Mouse (Mus musculus) heart, postnatal 25 days (tissue): ENCODE data around the gene A930017K11Rik. TPM values are rescaled to one million over a fixed set of nuclear protein-coding genes. Genes with fewer than 3 reads are reported as not detected.

Source experiments
- DNase-seq: peaks from one replicate; pipeline ENCODE4 v3.0.0; 2022; ENCODE audit warnings: low spot score
- intact Hi-C: fragments of 180-260 bp; cut with DNase I; formaldehyde crosslinking; loops from one replicate; pipeline ENCODE4 v1.15.1; 2025
- total RNA-seq, 2 experiments: library from RNA; stranded (reverse); gene quantifications; 2 replicates each; pipeline ENCODE4 v1.2.3; 2021

A930017K11Rik gene
- total RNA-seq, 2 experiments from 2014 or later: 0.17 to 0.18 TPM

DNA sequence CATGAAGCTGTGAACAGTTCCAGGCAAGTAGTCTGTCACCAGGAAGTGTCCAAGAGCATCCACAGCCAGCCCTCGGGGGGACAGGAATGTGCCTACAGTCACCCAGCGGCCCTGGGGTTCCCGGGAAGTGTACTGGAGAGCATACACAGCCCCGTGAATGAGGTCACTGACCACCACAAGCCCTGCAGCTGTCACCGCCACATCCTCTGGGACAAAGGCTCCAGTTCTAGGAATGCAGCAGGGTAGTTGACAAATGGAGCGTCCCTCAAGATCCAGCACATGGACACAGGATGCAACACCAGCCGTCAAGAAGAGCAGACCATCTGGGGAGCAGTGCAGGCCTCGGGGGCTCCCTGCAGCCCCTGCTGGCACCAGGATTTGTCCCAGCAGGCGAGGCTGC is 8.6 kb downstream of the A930017K11Rik start:
- intact Hi-C loops: loop anchor here (5.0 to 10.0 kb wide), 2 partner anchors 44 to 49 kb away; partner anchors contain the start of gene Capn15
- no peak for DNase-seq

DNA sequence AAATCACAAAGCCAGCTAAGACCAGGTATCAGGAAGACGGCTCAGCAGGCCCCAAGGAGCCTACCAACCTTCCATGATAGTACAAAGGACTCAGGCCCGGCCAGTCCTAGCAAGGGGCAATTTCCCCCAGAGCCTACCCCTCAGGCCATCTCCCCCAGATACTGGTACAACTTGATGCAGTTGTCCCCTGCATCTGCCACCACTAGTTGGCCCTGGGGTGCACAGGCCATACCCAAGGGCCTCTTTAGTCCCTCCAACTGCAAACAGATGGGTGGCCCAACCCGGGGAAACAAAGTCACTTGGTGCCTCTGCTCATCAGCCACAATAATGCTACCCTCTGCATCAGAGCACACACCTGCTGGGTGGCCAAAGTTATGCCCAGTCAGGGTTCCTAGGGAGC is 9.1 kb downstream of the A930017K11Rik start:
- intact Hi-C loops: loop anchor here (5.0 to 10.0 kb wide), 2 partner anchors 44 to 48 kb away; partner anchors contain the start of gene Capn15
- DNase-seq: no peak

DNA sequence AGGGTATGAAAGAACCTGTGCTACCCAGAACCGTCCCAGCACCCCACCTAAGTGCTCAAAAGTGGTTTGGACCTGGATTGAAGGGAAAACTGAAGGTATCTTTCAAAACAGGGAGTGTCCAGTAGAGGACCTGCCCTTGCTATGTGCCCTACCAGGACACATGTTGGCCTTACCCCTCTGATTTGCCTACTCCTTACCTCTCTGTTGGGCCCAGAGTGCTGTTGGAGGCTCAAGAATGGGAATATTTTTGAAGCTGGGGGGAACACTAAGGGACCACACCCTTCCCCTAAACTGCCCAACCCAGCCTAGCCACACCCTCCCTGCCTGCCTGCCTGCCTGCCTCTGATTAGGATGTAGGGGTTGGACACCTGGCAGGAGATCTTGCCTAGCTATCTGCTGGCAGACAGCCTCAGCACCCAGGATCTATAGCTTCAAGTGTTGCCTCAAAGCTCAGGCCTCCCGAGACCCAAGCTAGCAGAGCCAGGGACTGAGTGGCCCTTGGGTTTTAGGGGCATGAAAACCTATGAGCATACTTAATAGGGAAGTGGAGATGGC is 9.7 kb downstream of the A930017K11Rik start:
- intact Hi-C loops: loop anchor here (5.0 to 10.0 kb wide), 2 partner anchors 45 to 48 kb away; partner anchors contain the start of gene Capn15
- DNase-seq: no peak

DNA sequence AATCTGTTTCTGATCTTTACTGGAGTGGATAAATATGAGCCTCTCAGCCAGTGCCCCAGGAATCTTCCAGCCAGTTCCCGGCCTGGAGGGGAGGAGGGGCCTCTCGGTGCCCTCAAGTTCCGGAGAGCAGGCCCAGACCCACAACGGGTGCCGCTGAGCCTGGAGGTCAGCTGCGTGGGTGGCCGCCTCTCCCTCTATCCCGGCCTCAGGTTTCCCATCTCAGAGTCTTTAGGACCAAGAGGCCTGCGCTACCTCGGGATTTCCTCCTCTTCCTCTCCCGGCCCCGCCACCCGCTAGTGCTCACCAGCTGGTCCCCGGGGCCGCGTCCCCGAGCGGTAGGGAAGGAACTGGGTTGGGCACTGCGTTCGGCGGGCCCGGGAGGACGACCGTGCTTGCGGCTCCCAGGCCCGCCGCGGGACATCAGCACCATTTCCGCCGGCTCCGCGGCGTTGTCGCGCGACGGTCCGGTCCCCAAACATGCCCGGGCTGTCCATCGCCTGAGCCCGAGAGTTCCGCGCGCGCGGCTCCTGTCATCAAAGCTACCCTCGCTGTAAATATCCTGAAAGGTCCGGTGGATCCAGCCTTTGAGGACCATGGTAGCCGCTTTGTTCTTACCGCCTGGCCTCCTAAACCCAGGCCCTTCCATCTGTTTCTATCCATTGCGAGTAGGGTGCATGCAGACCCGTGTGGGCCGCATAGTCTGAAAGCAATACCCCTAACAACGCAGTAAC is 10.7 kb downstream of the A930017K11Rik start:
- peak; percentile 35 for DNase-seq
- intact Hi-C loops: loop anchor here (2.0 to 10.0 kb wide), 3 partner anchors 17 to 47 kb away; partner anchors contain the start of gene Capn15

DNA sequence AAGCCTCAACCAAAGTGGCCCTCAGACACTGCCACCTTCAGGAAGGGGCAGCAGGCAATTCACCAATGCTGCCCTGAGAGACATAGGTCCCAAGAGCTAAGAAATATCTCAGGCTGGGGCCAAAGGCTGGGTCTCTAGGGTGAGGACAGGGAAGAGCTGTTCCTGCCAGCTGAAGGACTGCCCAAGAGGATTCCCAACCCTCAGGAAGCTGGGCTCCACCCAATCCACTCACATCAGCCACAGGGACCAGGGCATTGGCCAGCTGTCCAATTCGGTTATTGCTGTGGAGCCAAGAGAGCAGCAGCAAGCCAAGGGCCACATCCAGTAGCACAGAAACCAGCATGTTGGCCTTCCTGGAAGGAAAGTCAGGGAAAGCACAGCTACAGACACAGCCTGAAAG is 17.8 kb downstream of the A930017K11Rik start:
- no peak for DNase-seq
- intact Hi-C loops: no loop called here

DNA sequence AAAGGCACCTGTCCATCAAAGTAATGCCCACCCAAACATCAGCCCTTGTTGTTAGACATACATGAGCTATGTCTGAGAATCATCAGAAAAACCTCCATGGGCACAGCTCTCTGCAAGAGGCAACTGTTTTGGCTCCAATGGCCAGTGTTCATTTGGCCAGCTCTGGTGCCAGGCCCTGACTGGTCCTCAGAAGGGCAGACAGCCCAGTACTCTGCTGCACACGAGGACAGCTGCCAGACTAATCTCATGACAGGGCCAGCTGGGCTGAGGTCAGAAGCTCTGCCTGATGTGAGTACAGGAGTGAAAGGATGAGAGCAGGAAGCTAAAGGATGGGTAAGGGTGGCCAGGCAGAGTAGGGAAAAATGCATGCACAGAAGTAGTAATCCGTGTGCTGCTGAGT is 27.0 kb downstream of the A930017K11Rik start:
- intact Hi-C loops: loop anchor here (2.0 kb wide), 1 partner anchor 15 kb away; no protein-coding TSS in a partner anchor
- DNase-seq: peak; percentile 26

DNA sequence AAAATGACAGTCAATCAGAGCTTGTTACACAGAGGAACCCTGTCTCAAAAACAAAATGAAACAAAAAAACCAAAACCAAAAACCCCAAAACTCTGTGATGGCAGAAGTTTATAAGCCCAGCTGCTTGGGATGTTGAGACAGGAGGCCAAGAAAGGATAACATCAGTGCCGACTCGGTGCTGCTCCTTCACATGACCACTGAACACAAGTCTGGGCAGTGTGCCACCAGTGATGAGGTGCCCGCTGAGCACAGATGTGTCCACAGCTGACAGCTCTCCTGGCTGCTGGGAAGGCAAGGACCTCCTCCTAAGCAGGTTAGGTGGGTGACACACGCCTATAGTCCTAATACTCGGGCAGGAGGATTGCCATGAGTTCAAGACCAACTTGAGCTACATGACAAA is 30.2 kb downstream of the A930017K11Rik start:
- DNase-seq: no peak

DNA sequence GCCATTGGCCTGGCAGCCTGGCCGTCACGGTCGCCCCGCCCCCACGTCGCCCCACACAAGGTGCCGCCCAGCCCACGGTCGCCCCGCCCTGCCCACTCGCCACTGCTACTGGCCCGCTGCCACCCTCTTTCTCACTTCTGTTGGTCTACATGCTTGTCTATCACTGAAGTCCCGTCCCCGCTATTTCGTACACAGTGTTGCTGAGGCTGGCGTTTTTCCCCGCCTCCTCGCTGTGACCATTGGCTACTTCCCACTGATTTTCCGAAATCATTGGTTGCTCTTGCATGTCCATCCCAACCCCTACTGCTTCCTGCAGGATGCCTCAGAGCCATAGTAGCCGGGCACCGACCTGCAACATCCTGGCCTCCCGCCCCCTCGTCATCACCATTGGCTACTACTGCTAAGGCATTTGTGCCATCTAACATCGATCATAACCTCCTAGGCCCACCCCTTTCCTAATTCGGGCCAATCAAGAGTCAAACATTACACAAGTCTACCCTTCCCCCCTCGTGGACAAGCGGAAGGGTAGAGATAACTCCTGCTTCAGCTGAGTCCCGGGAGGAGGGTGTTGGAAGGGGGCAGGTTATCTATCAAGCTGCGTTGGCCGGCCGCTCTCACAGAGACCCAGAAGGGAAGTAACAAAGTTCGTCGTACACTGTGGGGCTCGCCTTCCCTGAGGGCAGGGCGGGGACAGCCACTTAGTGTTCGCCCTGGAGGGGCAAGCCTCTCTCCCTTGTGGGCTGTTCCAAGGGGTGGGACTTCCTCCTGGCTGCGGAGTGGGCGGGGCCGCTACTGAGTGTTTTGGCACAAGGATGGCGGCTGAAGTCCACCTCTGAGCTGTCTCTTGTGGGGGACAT is 32.4 kb downstream of the A930017K11Rik start:
- DNase-seq: peak; percentile 100
- intact Hi-C loops: no loop called here

More for the DNA sequence above, 30.2 kb downstream of the A930017K11Rik start:
- intact Hi-C loops: loop anchor here (2.0 kb wide), 1 partner anchor 61 kb away; no protein-coding TSS in a partner anchor

DNA sequence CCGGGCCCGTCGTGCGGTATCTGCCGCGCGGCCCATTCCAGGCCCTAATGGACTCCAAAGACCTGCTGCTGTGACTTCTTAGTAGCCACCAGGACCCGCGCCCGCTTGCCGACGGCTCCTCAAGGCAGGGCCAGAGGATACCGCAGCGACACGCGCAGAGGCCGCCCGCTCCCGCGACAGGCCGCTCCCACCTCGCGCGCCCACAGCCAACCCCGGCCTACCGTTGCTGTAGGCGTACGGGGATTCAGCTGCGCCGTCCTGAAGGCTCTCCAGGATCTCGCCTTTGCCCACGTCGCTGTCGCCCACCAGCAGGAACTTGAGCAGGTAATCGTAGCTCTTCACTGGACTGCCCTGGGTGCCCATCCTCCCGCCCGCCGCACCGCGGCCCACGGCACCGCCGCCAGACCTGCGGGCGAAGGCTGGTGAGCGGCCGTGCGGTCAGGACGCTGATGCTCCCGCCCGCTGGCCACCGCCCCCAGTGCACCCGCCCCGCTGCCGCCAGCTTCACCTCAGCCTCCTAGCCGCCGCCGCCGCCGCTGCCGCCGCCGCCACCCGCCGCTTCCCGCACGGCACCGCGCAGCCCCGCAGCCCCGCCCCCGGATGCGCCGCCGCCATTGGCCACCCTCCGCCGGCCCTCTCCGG is 33.1 kb downstream of the A930017K11Rik start, which contains the start of gene Rab40c:
Rab40c (minus strand) TSS at position 584 of the 642 bp plus-strand sequence.
- DNase-seq: no peak
- intact Hi-C loops: no loop called here

DNA sequence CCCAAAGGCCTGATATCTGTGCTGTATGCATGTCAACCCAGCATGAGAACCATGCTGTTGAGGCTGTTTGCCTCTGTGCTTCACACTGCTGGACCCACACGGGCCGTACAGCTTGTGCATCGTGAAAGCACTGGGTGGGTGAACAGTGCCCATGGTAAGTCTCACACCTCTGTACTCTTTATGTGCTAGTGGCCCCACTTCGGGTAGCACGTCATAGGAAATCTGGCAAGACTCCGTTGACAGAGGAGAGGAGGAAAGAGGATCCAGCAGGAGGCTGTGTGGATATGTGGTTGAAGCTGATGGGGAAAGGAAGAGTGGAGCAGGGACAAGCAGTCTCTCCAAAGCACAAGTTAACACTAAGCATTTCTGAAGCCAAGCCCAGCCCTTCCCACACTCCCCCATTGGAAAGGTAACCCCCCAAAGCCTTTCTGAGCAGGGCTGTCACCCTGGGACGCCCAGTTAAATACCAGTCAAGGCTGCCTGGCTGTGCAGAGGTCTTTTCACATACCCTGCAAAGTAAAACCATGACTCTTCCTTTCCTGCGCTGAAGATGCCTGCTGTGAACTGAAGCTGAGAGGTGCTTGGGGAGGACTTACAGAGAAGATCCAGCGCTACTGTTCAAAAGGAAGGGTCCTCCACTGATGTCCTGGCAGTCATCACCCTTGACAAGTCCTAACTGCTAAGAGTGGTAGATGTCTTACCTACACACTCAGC is 34.2 kb downstream of the A930017K11Rik start:
- no peak for DNase-seq
- intact Hi-C loops: no loop called here

DNA sequence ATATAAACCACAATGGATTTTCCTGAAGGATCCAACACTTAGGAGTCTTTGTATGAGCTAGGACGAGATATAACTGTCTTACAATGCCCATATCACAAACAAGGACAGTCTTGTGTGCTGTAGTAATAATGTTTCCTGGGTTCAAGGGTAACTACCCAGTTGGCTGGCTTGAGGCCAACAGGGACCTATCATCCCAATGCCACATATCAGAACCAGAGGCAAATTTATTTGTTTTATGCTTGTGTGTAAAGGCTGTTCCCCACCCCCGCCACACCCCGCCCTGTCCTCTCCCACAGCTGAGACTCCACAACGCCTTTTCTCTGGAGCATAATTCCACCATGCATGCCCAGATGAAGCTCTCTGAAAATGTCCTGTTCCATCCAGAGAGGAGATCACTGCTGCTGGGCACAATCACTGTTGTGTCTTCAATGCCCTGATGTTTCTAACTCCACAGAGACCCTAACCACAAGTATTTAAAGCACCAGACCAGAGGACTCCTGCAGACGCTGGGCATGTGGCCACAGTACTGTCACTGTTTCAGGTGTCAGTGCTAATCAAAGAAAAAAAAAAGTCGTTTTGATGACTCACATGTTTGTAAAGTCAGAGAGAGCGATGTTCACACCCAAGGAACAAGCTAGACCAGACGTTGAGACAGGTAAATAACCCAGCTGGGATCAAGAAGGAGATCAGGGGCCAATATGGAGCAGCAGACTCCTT is 35.3 kb downstream of the A930017K11Rik start:
- DNase-seq: no peak
- intact Hi-C loops: no loop called here

DNA sequence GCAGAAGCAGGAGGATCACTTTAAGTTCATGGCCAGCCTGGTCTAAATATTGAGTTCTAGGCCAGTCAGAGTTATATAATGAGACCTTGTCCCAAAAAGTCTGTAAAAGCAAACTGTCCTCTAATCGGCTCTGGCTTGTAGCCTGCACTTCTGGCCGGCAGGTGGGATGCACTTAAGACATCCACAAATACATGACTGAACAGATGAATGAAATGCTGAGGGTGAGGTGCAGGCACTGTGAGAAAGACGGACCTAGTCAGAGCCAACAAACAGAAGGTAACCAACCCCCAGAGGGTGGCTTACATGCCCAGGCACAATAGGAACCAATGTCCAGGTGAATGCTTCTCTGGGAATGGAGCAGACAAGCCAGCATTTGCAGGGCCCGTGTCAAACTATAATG is 38.1 kb downstream of the A930017K11Rik start:
- intact Hi-C loops: no loop called here
- DNase-seq: no peak

DNA sequence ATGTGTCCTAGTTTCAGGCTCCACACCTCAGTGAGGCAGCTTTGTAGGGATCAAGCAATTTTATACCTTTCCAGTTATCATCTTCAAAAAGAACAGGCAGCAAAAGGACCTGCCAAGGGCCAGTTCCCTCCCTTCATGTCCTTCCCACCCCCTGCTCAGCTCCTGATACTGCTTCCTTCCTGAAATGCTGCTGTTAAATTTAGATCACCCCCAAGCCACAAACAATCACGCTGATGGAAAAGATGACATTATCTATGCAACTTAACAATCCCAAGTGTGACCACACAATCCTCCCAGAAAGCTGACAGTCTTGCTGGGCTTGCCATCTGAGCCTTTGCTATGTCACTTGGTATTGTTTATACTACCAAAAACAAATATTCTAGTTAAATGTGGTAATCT is 38.5 kb downstream of the A930017K11Rik start:
- no peak for DNase-seq
- intact Hi-C loops: loop anchor here (2.0 kb wide), 1 partner anchor 19 kb away; no protein-coding TSS in a partner anchor

DNA sequence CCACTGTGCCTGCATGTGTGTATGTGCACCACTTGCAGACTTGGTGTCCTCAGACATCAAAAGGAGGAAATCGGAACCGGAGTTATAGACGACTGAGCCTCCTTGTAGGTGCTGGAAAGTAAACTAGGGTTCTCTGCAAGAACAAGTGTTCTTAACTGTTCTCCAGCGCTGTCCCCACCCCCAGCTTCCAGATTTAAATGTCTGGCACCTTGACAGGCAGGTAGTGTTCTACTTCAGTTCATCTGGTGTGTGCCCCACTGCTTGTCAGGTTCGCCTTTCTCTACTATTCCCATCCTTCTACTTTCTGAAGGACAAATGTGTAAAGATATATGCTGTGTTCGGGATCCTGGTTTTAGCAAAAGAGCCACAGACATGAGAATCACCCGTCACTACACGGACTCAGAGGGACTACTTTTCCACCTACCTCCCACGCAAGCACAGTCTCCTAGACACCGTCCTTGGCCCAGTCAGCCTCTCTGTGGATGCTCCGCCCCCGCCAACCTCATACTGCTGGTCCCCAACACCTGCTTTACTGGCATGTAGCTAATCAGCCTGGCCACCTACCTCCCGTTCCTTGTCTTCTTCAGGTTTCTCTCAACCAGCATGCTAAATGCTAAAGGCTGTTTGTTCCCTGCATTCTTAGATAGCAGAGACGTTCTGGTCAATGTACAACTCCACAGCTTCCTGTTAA is 39.0 kb downstream of the A930017K11Rik start:
- no peak for DNase-seq
- intact Hi-C loops: loop anchor here (2.0 kb wide), 1 partner anchor 19 kb away; no protein-coding TSS in a partner anchor

DNA sequence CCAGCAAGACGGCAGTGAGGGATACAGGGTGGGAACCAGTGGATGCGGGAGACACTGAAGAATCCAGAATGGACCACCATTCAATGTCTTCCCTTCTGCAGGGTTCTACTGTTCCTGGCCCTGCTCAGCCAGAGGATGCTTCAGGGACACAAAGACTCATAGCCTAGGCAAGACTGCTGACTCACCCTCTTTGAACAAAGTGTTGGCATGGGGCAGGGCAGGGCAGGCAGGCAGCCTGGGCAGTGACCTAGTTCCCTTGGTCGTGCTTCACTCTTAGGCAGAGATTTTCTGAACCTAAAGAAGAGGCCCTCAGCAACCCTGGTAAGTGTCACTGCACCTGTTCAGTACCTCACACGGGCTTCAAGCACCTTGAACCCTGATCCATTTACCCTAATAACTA is 40.5 kb downstream of the A930017K11Rik start:
- DNase-seq: no peak
- intact Hi-C loops: loop anchor here (2.0 kb wide), 1 partner anchor 17 kb away; no protein-coding TSS in a partner anchor

DNA sequence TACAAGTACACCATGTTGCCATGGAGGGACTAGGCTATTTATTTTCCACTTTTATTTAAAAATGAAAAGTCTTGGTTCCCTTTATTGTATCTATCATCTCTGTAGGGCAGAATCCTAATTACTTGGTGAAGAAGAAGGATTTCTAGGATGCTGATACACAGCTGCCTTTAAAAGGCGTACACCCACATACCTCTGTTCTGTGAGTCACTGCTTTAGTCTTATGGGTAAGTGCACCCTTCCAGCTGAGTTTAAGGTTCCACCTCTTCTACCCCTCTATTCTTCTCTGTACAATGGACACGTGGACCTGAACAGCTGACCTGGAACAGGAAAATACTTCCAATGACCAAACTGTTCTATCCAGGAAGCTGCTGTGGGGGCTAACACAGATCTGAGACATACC is 44.7 kb downstream of the A930017K11Rik start:
- intact Hi-C loops: no loop called here

DNA sequence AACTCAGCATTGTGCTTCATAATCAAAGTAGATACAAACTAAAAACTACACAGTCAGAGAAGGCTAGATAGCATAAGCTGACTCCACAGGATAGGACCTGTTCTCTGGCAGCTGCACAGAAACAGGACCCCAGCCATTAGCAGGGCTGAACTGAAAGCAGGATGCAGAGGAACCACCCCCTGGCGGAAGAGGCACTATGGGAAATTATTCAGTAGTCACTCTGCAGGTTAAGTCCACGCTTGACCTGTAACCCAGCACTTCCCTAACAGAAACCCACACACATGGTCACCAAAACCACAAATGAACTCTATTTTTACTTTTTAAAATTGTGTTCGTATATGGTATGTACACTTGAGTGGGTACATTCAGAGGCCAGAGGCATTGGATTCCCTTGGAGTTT is 49.3 kb downstream of the A930017K11Rik start:
- intact Hi-C loops: no loop called here
- no peak for DNase-seq

More for the DNA sequence above, 44.7 kb downstream of the A930017K11Rik start:
- no peak for DNase-seq

DNA sequence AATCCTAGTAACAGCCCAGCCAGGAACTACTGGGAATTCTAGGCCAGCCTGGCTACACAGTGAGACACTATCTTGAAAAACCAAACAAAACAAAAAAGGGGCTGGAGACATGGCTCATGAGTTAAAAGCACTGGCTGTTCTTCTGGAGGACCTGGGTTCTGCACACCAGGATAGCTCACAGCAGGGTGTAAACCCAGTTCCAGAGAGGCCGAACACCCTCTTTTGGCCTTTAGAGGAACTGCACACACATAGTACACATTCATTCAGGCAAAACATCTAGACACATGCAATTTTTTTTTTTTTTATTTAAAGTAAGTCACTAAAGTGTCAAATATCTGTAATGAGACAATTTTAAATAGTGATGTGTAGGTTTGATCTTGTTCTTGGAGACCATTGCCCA is 52.2 kb downstream of the A930017K11Rik start:
- no peak for DNase-seq
- intact Hi-C loops: no loop called here
